Mouse (Mus musculus) neural tube, embryonic 13.5 days (tissue): ENCODE measurements around the gene Midn. TPM values are rescaled to one million over a fixed set of nuclear protein-coding genes. Genes with fewer than 3 reads are reported as not detected.
"Not testable (repeated sequence)": the region's sequence is repeated elsewhere in the genome, so short reads cannot be mapped to it uniquely, and the experiment has no call there.

ENCODE experiments used
- ATAC-seq: fragments of 200-750 bp; cut with Nextera tagmentation; 2 replicates; pipeline ENCODE4 v1.8.0; 2017; ENCODE audit warnings: low read depth, mild to moderate bottlenecking, moderate TSS enrichment, moderate library complexity
- H3K27ac ChIP-seq: fragments of 300-500 bp; sonication (generic); replicated peaks from 2 replicates; pipeline ENCODE4 v1.5.1; 2015; ENCODE audit warnings: moderate library complexity, mild to moderate bottlenecking, inconsistent platforms
- H3K27me3 ChIP-seq: fragments of 300-500 bp; sonication (generic); 2 replicates; pipeline ENCODE4 v1.6.1; 2015; ENCODE audit warnings: mild to moderate bottlenecking, inconsistent platforms
- H3K36me3 ChIP-seq: fragments of 300-500 bp; sonication (generic); 2 replicates; pipeline ENCODE4 v1.6.1; 2015; ENCODE audit warnings: mild to moderate bottlenecking, inconsistent platforms
- H3K4me1 ChIP-seq: fragments of 300-500 bp; sonication (generic); replicated peaks from 2 replicates; pipeline ENCODE4 v1.6.1; 2015; ENCODE audit warnings: inconsistent platforms
- H3K4me2 ChIP-seq: fragments of 300-500 bp; sonication (generic); 2 replicates; pipeline ENCODE4 v1.6.1; 2015; ENCODE audit warnings: inconsistent platforms, mild to moderate bottlenecking, moderate library complexity
- H3K4me3 ChIP-seq: fragments of 300-500 bp; sonication (generic); 2 replicates; pipeline ENCODE4 v1.5.1; 2015; ENCODE audit warnings: mild to moderate bottlenecking, inconsistent platforms
- H3K9ac ChIP-seq: fragments of 300-500 bp; sonication (generic); 2 replicates; pipeline ENCODE4 v1.6.1; 2015; ENCODE audit warnings: moderate library complexity, mild to moderate bottlenecking, inconsistent platforms
- H3K9me3 ChIP-seq: fragments of 300-500 bp; sonication (generic); 2 replicates; pipeline ENCODE4 v1.6.1; 2016; ENCODE audit warnings: inconsistent platforms
- WGBS: fragments of 180-500 bp; shearing (Covaris S2); methylation state at CpG from one replicate; pipeline ENCODE4 v1.1.7; 2015; 5-methylcytosine and 5-hydroxymethylcytosine counted together
- polyA plus RNA-seq: library from polyadenylated mRNA; unstranded; fragments of >200 nt; fragmentation: Nextera tagmentation; extraction: Ambion mirVana; gene quantifications from 2 replicates; pipeline ENCODE4 v1.2.1, GENCODE M21; 2015

Gene Midn
- polyA plus RNA-seq, 1 experiment from 2014 or later = 31.0 TPM

DNA sequence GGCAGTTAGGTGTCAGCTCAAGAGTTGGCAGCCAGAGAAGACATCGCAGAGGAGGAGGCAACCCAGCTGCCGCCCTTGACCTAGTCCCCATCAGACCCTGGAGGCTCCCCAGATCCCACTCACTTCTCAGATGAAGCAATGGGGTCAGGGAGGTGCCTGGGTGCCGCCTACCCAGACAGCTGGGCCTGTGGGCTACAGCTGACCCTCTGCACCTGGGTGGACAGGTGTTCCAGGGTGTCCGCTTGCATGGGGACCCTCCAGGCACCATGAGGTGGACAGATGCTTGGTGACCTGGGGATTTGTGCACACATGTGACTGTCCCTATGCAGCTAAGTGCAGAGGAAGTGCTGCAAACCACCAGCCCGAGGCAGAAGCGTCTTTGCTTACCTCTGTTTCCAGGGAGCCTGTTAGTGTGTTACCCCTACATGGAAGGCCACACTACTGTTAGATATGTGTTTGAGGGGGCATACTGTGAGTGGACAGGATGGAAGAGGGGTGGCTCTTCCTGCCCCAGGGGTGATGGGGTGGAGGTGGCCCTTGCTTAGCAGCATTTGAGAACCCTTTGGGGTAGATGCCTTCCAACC, 14.7 kb downstream of the Midn start:
- H3K9ac ChIP-seq = no peak overlapping the region
- WGBS = 78% methylated on average over 6 of the region's 6 CpGs
- no peaks in the 10 kb centered on the region for H3K9me3 ChIP-seq
- H3K27me3 ChIP-seq = no peaks in the 10 kb centered on the region
- H3K36me3 ChIP-seq = peaks cover 3% of the 10 kb centered on the region; the same call in 1 of the 2 replicates
- H3K4me2 ChIP-seq = no peak overlapping the region
- H3K4me1 ChIP-seq = peaks cover 77% of the 10 kb centered on the region
- ATAC-seq = no peak
- H3K27ac ChIP-seq = no peak overlapping the region
- H3K4me3 ChIP-seq = no peak overlapping the region

DNA sequence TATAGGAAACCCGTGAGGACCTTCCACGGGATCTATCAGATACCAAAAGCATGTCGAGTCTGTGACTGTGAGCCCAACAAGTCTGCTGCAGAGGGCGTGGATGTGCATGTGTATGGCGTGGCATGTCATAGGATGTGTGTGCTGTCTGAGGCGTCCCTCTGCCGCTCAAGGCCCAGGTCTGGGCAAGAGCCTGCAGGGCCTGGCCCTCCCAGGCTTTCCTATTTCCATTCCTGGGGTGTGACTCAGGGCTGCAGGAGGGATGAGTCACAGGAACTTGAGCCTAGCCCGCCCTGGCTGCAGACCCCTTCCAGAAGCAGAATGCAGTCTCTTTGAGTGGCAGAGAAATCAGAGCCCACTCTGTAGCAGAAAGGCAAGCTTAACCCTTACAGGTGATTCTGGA, 15.6 kb downstream of the Midn start:
- Histone ChIP-seq H3K9me3 (no peaks in the 10 kb centered on the region), H3K4me1 (peaks cover 72% of the 10 kb centered on the region), H3K9ac (peak overlapping the region; percentile 14; the same call in 1 of the 2 replicates), H3K4me3 (peak overlapping the region; percentile 44; the same call in 1 of the 2 replicates), H3K27ac (peak overlapping the region; percentile 18; the same call in 1 of the 2 replicates), H3K4me2 (peak overlapping the region; percentile 89), H3K36me3 (peaks cover 1% of the 10 kb centered on the region; the same call in 1 of the 2 replicates), H3K27me3 (no peaks in the 10 kb centered on the region)
- ATAC-seq = no peak
- 79% methylated on average over 8 of the region's 8 CpGs for WGBS

DNA sequence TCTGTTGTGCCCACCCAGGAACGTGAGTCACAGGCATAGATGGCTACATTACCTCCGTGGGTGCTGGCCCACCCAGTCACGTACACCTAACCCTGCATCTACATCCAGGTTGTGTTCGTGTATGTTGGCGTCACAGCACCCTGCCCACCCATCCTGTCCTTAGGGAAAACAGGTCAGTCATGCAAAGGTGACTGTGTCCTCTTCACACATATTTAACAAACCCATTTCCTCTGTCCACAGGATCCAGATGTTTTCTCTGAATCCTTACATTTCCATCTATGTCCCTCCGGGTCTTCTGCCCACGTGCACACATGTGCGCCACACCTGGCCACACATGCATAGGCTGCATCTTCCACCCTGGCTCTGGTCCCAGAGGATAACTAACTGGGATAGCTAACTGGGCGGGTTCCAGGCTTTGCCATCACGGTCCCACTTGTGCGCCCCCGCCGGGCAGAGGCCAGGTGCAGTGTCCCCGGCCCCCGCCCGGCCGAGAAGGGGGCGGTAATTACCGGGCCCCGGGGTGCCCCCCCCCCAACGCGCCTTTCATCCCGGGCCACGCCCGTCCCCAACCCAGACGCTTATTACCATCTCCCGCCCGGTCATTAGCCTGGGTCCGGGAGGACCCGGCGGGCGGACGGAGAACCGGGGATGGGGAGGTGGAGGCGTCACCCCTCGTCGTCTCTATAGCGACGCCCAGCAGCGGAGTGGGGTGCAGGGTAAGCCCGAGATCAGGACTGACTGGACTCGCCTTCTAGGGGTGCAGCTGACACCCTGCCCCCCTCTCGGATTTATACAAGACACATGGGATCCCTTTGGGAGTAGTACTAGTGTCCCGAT, 16.3 kb downstream of the Midn start:
- Histone ChIP-seq H3K9me3 (no peaks in the 10 kb centered on the region), H3K4me1 (peaks cover 72% of the 10 kb centered on the region), H3K27ac (peak overlapping the region; percentile 92), H3K9ac (peak overlapping the region; percentile 84), H3K27me3 (no peaks in the 10 kb centered on the region), H3K4me3 (peak overlapping the region; percentile 44), H3K4me2 (peak overlapping the region; percentile 89), H3K36me3 (no peaks in the 10 kb centered on the region)
- ATAC-seq = no peak; the same call in 1 of the 2 replicates
- WGBS = 9% methylated on average over 44 of the region's 44 CpGs

DNA sequence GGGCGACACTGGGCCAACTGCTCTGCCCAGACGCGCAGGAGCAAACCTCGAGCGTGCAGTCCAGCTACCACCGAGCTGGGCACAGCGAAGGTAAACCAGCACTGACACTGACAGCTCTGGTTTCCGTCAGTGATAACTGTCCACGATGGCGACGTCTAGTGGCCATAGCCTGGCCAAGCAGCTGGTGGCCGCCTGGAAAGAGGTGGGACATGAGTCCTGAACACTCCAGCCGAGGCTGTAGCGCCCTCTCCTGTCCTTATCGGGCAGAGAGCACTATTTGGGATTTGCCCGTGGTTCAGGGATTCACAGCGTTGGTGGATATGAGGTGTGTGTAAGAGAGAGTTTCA, 16.9 kb downstream of the Midn start:
- Histone ChIP-seq H3K9me3 (no peaks in the 10 kb centered on the region), H3K27ac (peak overlapping the region; percentile 92), H3K9ac (peak overlapping the region; percentile 84), H3K4me1 (peaks cover 76% of the 10 kb centered on the region), H3K4me3 (peak overlapping the region; percentile 44), H3K36me3 (peaks cover 4% of the 10 kb centered on the region), H3K27me3 (no peaks in the 10 kb centered on the region), H3K4me2 (peak overlapping the region; percentile 89)
- 0% methylated on average over 17 of the region's 17 CpGs for WGBS
- peak; percentile 23 for ATAC-seq

DNA sequence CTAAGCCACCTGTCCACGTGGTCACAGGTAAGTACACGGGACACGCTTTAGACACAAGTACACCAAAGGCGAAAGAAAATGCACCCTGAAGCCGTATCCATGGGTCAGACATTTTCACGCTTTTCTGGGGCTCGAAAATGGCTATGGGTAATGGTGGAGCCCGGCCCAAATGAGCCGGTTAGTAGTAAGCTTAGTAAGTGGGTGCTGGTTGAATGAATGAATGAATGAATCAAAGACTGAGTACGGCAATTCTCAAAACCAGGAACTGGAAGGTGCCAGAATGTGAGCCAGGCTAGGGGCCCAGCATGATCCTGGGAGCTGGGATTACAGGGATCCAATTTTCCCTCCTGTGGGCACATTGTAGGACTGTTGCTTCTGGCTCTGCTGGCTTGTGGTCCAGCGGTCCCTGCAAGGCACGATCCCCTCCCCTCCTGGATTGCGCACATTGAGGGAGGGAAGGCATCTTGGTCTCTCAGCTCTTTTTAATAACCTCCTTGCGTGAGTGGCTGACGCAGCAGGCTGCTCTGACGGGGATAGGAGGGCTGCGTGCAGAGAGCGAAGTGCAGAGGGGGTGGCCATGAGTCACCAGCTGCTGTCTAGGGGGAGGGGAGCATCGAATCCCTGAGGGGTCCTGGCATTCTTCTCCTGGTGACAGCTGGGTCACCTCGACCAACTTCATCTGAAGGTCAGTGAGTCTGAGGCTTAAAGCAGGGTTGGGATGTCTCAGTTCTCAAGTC, 17.5 kb downstream of the Midn start, which contains the start of gene Cirbp:
Gene Cirbp, plus strand, starts transcription at position 594 of the 737 bp plus-strand sequence.
- Histone ChIP-seq H3K36me3 (peaks cover 10% of the 10 kb centered on the region), H3K27ac (peak within 1 kb of the TSS; percentile 92), H3K4me1 (peaks cover 77% of the 10 kb centered on the region), H3K27me3 (no peaks in the 10 kb centered on the region), H3K9me3 (no peaks in the 10 kb centered on the region), H3K4me3 (peak within 1 kb of the TSS; percentile 90), H3K4me2 (peak within 1 kb of the TSS; percentile 89), H3K9ac (peak within 1 kb of the TSS; percentile 84)
- ATAC-seq = peak; percentile 3; the same call in 1 of the 2 replicates
- 14% methylated on average over 20 of the region's 20 CpGs for WGBS

DNA sequence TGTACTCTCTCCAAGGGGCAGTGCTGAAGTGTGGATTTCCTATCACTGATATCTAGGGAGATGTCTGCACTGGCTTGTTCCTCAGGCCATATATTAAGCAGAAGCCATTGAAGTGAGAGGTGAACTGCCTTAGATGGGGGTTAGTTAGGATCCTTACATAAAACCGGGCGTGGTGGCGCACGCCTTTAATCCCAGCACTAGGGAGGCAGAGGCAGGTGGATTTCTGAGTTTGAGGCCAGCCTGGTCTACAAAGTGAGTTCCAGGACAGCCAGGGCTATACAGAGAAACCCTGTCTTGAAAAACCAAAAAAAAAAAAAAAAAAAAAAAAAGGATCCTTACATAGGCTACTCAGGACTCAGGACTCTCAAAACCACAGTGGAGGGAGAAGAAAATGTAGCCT, 18.1 kb downstream of the Midn start:
- not testable (repeated sequence) for ATAC-seq, H3K9me3 ChIP-seq, H3K27me3 ChIP-seq
- Histone ChIP-seq H3K4me3 (peak overlapping the region; percentile 44), H3K4me1 (peaks cover 77% of the 10 kb centered on the region), H3K36me3 (peaks cover 15% of the 10 kb centered on the region), H3K4me2 (peak overlapping the region; percentile 89), H3K9ac (peak overlapping the region; percentile 84; the same call in 1 of the 2 replicates), H3K27ac (peak overlapping the region; percentile 92)
- WGBS = 90% methylated on average over 4 of the region's 4 CpGs

DNA sequence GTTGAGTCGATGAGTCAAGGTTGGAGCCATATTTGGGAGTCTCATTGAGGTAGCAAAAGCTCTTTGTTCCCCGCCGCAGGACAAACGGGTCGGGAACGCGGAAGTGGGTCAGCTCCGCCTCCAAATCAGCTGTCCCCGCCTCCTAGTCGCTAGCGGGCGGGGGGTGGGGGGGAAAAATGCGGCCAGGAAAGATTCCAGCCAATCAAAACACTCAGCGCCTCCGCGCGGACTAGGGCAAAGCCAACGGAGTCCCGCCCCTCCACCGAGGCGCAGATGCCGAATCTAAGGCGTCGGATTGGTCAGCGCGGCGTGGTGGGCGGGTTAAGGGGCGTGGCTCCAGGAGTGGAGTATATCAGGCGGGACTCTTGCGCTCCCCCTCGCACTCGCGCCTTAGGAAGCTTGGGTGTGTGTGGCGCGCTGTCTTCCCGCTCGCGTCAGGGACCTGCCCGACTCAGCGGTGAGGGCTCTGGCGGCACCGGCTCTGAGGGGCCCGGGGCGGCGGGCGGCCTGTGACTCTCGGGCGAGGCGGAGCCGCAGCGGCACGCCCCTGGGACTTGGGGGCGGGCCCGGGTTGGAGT, 19.5 kb downstream of the Midn start:
- Histone ChIP-seq H3K4me3 (peak overlapping the region; percentile 90), H3K4me1 (peaks cover 78% of the 10 kb centered on the region), H3K4me2 (peak overlapping the region; percentile 89), H3K27me3 (no peaks in the 10 kb centered on the region), H3K36me3 (peaks cover 27% of the 10 kb centered on the region), H3K9me3 (no peaks in the 10 kb centered on the region), H3K9ac (peak overlapping the region; percentile 100), H3K27ac (peak overlapping the region; percentile 99)
- under 1% methylated on average over 53 of the region's 55 CpGs for WGBS
- ATAC-seq = peak; percentile 90

DNA sequence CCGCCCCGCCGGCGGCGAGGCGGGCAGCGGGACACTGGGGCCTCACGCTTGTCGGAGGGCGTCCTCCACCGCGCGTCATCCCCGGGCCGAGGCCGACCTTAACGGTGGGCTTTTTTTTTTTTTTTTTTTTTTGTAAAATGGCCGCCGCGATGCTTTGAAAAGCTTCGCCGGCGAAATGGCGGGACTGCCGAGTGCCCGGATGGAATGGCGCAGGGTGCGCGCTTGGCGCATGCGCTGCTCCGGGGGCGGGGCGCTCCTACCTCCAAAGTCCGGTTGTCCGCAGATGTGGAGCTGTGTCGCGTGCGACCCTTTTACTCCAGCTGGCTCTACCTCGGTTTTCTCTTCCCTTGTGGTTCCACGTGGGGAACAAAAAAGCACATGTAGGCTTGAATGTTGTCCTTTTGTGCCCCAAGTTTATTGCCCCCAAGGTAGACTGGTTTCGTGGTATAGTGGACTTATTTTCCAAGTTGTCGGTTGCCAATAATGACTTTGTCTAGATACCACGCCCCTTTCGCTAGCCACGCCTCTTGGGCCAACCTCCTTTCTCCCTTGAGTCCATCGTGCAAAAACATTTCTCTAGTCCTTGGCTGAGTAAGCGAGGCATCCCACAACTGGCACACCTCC, 20.1 kb downstream of the Midn start:
- peak overlapping the region; percentile 100 for H3K9ac ChIP-seq
- H3K9me3 ChIP-seq = no peaks in the 10 kb centered on the region
- H3K36me3 ChIP-seq = peaks cover 27% of the 10 kb centered on the region
- under 1% methylated on average over 48 of the region's 48 CpGs for WGBS
- H3K4me1 ChIP-seq = peaks cover 82% of the 10 kb centered on the region
- peak; percentile 32 for ATAC-seq
- peak overlapping the region; percentile 99 for H3K27ac ChIP-seq
- H3K4me2 ChIP-seq = peak overlapping the region; percentile 70
- peak overlapping the region; percentile 90 for H3K4me3 ChIP-seq
- no peaks in the 10 kb centered on the region for H3K27me3 ChIP-seq

DNA sequence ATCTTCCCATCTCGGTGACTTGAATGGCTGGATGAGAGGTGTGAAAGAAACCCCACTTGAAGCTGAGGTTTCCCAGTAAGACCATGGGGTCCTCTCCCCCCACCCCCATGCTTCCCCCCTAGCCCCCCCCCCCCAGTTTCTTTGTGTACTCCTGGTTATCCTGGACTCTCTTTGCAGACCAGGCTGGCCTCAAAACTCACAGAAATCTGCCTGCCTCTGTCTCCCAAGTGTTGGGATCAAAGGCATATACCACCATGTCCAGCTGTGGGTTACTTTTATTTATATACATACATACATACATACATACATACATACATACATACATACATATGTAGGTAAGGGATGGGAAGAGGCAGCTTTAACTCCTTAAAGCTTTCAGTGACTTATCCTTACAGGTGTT, 21.0 kb downstream of the Midn start:
- Histone ChIP-seq H3K36me3 (peaks cover 27% of the 10 kb centered on the region), H3K9me3 (no peaks in the 10 kb centered on the region), H3K4me1 (peaks cover 82% of the 10 kb centered on the region), H3K9ac (peak overlapping the region; percentile 100), H3K4me2 (peak overlapping the region; percentile 70), H3K27ac (peak overlapping the region; percentile 99; the same call in 1 of the 2 replicates), H3K27me3 (no peaks in the 10 kb centered on the region), H3K4me3 (peak overlapping the region; percentile 90)
- WGBS = 64% methylated on average over 1 of the region's 1 CpGs
- no peak for ATAC-seq

DNA sequence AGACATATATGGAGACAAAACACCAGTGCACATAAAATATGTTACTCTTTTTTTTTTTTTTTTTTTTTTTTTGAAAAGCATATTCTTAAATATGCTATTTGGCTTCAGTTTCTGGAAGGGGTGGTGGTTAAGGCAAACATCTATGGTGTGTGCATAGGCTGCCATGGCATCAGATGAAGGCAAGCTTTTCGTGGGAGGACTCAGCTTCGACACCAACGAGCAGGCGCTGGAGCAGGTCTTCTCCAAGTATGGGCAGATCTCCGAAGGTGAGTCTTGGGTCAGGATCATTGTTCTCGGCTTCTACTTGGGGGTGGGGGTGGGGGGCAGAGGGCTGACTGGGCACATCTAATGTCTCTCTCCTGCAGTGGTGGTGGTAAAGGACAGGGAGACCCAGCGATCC, 21.6 kb downstream of the Midn start:
- Histone ChIP-seq H3K4me1 (peaks cover 76% of the 10 kb centered on the region), H3K4me2 (peak overlapping the region; percentile 70), H3K36me3 (peaks cover 27% of the 10 kb centered on the region), H3K4me3 (peak overlapping the region; percentile 90; the same call in 1 of the 2 replicates), H3K27me3 (no peaks in the 10 kb centered on the region), H3K27ac (0 out of 2 replicates have a peak overlapping the region, but pooled peaks have one; percentile 4), H3K9ac (peak overlapping the region; percentile 100), H3K9me3 (no peaks in the 10 kb centered on the region)
- 97% methylated on average over 7 of the region's 7 CpGs for WGBS
- ATAC-seq = no peak

DNA sequence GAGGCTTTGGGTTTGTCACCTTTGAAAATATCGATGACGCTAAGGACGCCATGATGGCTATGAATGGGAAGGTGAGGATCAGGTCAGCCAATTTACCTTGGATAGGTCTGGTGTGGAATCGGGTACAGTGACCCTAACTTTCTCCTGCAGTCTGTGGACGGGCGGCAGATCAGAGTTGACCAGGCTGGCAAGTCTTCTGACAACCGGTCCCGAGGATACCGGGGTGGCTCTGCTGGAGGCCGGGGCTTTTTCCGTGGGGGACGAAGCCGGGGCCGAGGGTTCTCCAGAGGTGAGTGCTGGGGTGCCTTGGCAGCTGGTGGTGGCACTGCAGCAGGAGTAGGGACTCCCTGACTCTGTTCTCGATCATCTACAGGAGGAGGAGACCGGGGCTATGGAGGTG, 22.0 kb downstream of the Midn start:
- Histone ChIP-seq H3K4me3 (no peak overlapping the region), H3K9ac (peak overlapping the region; percentile 100), H3K27me3 (no peaks in the 10 kb centered on the region), H3K4me1 (peaks cover 72% of the 10 kb centered on the region), H3K9me3 (no peaks in the 10 kb centered on the region), H3K4me2 (no peak overlapping the region), H3K36me3 (peaks cover 30% of the 10 kb centered on the region), H3K27ac (0 out of 2 replicates have a peak overlapping the region, but pooled peaks have one; percentile 4)
- ATAC-seq = no peak
- WGBS = 95% methylated on average over 16 of the region's 16 CpGs
